Comparison of ENCODE assay signal across 20 mouse cellular contexts in genomic region chr17:83547145-83547544, GRCm38 (mm10). TPM values are rescaled to one million over a fixed set of nuclear protein-coding genes. Genes with fewer than 3 reads are reported as not detected.
A peak's percentile ranks its signal among the peaks of the same experiment; 100 is the strongest.
DNase-seq lines count a peak whose midpoint lies in the region; ATAC-seq lines count a peak whose summit lies in the region.
"Had no signal": no experiment of that assay in that cellular context is flagged by ENCODE, and none has a peak within 500 bp of the region (broad histone marks: within the 10 kb centered on the region; RNA-seq: fewer than 3 reads in every experiment).

No protein-coding gene starts in this region.

- H3K27me3 ChIP-seq in forebrain, embryonic 16.5 days (replicated peaks; ENCODE audit: control insufficient read depth, insufficient read depth, low read length), result peaks cover 6% of the 10 kb centered on the region
- H3K27me3 ChIP-seq in forebrain, embryonic 14.5 days (replicated peaks; ENCODE audit: control insufficient read depth, insufficient read depth, low read length), result peaks cover 7% of the 10 kb centered on the region
- H3K27me3 ChIP-seq in midbrain, embryonic 11.5 days (ENCODE audit: control insufficient read depth, insufficient read depth, low read length), result peaks cover 21% of the 10 kb centered on the region
- peaks cover 18% of the 10 kb centered on the region for H3K27me3 ChIP-seq in midbrain, embryonic 13.5 days
- H3K27me3 ChIP-seq in hindbrain, embryonic 16.5 days (replicated peaks; ENCODE audit: control insufficient read depth, insufficient read depth, low read length), result no peaks in the 10 kb centered on the region

- DNase-seq in adrenal gland, adult (ENCODE audit: inconsistent age in 2 of 2, low spot score in 1 of 2), result peak; percentile 42 to 65
- no peak for DNase-seq in adrenal gland, postnatal 4 days (ENCODE audit: low spot score in 2 of 2)
- no peak for DNase-seq in forebrain, embryonic 14.5 days (ENCODE audit: low spot score)
- DNase-seq in midbrain, embryonic 11.5 days (ENCODE audit: low spot score, missing footprints), result peak; percentile 91
- no peak for DNase-seq in right cerebral cortex, postnatal 4 days
- DNase-seq: gastrocnemius, postnatal 36 days; heart, postnatal 14 days; kidney, adult 18-20 months; kidney, postnatal 10 days; thymus, adult 18-20 months; thymus, postnatal 4 days had no signal

- peak; percentile 17; the same call in 1 of the 2 replicates for ATAC-seq in forebrain, embryonic 16.5 days
- no peak for ATAC-seq in forebrain, embryonic 14.5 days
- no peak for ATAC-seq in midbrain, embryonic 11.5 days (ENCODE audit: low FRiP score)
- ATAC-seq in midbrain, embryonic 13.5 days, result no peak
- 0 out of 2 replicates have a peak, but pooled peaks have one; percentile 7 for ATAC-seq in hindbrain, embryonic 16.5 days
- ATAC-seq: lung, postnatal 0 days had no signal

- no peaks in the 10 kb centered on the region for H3K36me3 ChIP-seq in forebrain, embryonic 16.5 days (ENCODE audit: control insufficient read depth, insufficient read depth)
- no peaks in the 10 kb centered on the region for H3K36me3 ChIP-seq in forebrain, embryonic 14.5 days (ENCODE audit: control insufficient read depth, insufficient read depth, low read length)
- no peaks in the 10 kb centered on the region for H3K36me3 ChIP-seq in midbrain, embryonic 11.5 days (ENCODE audit: control insufficient read depth, insufficient read depth, low read length)
- H3K36me3 ChIP-seq in midbrain, embryonic 13.5 days, result no peaks in the 10 kb centered on the region
- no peaks in the 10 kb centered on the region for H3K36me3 ChIP-seq in hindbrain, embryonic 16.5 days (ENCODE audit: control insufficient read depth, insufficient read depth, low read length)
- H3K36me3 ChIP-seq: embryonic facial prominence, embryonic 15.5 days; G1E; limb, embryonic 15.5 days; liver, embryonic 15.5 days had no signal

- H3K4me2 ChIP-seq in forebrain, embryonic 16.5 days (ENCODE audit: low read length), result no peak overlapping the region
- no peak overlapping the region for H3K4me2 ChIP-seq in forebrain, embryonic 14.5 days (ENCODE audit: low read length)
- no peak overlapping the region for H3K4me2 ChIP-seq in midbrain, embryonic 11.5 days
- no peak overlapping the region for H3K4me2 ChIP-seq in midbrain, embryonic 13.5 days (replicated peaks)
- H3K4me2 ChIP-seq in hindbrain, embryonic 16.5 days (ENCODE audit: low read length), result no peak overlapping the region
- H3K4me2 ChIP-seq: limb, embryonic 15.5 days had no signal

- H3K27ac ChIP-seq in forebrain, embryonic 16.5 days (ENCODE audit: low read length), result no peak overlapping the region
- no peak overlapping the region for H3K27ac ChIP-seq in forebrain, embryonic 14.5 days (ENCODE audit: low read depth, low read length)
- no peak overlapping the region for H3K27ac ChIP-seq in midbrain, embryonic 11.5 days (ENCODE audit: low read depth, low read length)
- H3K27ac ChIP-seq in midbrain, embryonic 13.5 days, result no peak overlapping the region
- H3K27ac ChIP-seq in hindbrain, embryonic 16.5 days (ENCODE audit: low read depth, low read length), result no peak overlapping the region; the same call in 1 of the 2 replicates
- H3K27ac ChIP-seq: embryonic facial prominence, embryonic 15.5 days; limb, embryonic 15.5 days; liver, embryonic 15.5 days had no signal

- H3K9ac ChIP-seq in forebrain, embryonic 16.5 days (replicated peaks; ENCODE audit: low read depth, low read length), result no peak overlapping the region
- H3K9ac ChIP-seq in forebrain, embryonic 14.5 days (ENCODE audit: low read length), result no peak overlapping the region
- no peak overlapping the region for H3K9ac ChIP-seq in midbrain, embryonic 11.5 days (ENCODE audit: low read length)
- H3K9ac ChIP-seq in midbrain, embryonic 13.5 days (replicated peaks), result no peak overlapping the region
- no peak overlapping the region for H3K9ac ChIP-seq in hindbrain, embryonic 16.5 days (ENCODE audit: low read depth, low read length)
- H3K9ac ChIP-seq: embryonic facial prominence, embryonic 15.5 days; limb, embryonic 15.5 days; liver, embryonic 15.5 days had no signal

- 39% methylated on average over 10 of the region's 10 CpGs for WGBS in forebrain, embryonic 16.5 days
- WGBS in forebrain, embryonic 14.5 days, result 36% methylated on average over 10 of the region's 10 CpGs
- WGBS in midbrain, embryonic 11.5 days, result 34% methylated on average over 10 of the region's 10 CpGs
- 43% methylated on average over 10 of the region's 10 CpGs for WGBS in midbrain, embryonic 13.5 days
- 48% methylated on average over 10 of the region's 10 CpGs for WGBS in hindbrain, embryonic 16.5 days

- peaks cover 28% of the 10 kb centered on the region for H3K4me1 ChIP-seq in forebrain, embryonic 16.5 days (replicated peaks; ENCODE audit: control insufficient read depth, insufficient read depth, low read length)
- peaks cover 18% of the 10 kb centered on the region; the same call in 1 of the 2 replicates for H3K4me1 ChIP-seq in forebrain, embryonic 14.5 days (ENCODE audit: control insufficient read depth, insufficient read depth, low read length)
- peaks cover 10% of the 10 kb centered on the region for H3K4me1 ChIP-seq in midbrain, embryonic 11.5 days (ENCODE audit: control insufficient read depth, insufficient read depth, low read length)
- peaks cover 41% of the 10 kb centered on the region for H3K4me1 ChIP-seq in midbrain, embryonic 13.5 days (replicated peaks)
- H3K4me1 ChIP-seq in hindbrain, embryonic 16.5 days (ENCODE audit: control insufficient read depth, insufficient read depth, low read depth, low read length), result peaks cover 20% of the 10 kb centered on the region

- H3K9me3 ChIP-seq in forebrain, embryonic 16.5 days (ENCODE audit: control insufficient read depth, low read length), result no peaks in the 10 kb centered on the region
- H3K9me3 ChIP-seq in forebrain, embryonic 14.5 days (replicated peaks; ENCODE audit: control insufficient read depth, low read length), result no peaks in the 10 kb centered on the region
- H3K9me3 ChIP-seq in midbrain, embryonic 11.5 days (ENCODE audit: control insufficient read depth, low read length), result no peaks in the 10 kb centered on the region
- H3K9me3 ChIP-seq in midbrain, embryonic 13.5 days, result no peaks in the 10 kb centered on the region
- H3K9me3 ChIP-seq in hindbrain, embryonic 16.5 days (ENCODE audit: control insufficient read depth, low read length), result no peaks in the 10 kb centered on the region
- H3K9me3 ChIP-seq: embryonic facial prominence, embryonic 15.5 days; G1E; limb, embryonic 15.5 days; liver, embryonic 15.5 days had no signal

- H3K4me3 ChIP-seq in forebrain, embryonic 16.5 days (replicated peaks; ENCODE audit: low read length), result no peak overlapping the region
- no peak overlapping the region for H3K4me3 ChIP-seq in forebrain, embryonic 14.5 days (ENCODE audit: low read depth, low read length)
- H3K4me3 ChIP-seq in midbrain, embryonic 11.5 days (ENCODE audit: low read depth, low read length), result no peak overlapping the region
- H3K4me3 ChIP-seq in midbrain, embryonic 13.5 days (replicated peaks), result no peak overlapping the region
- H3K4me3 ChIP-seq in hindbrain, embryonic 16.5 days (ENCODE audit: low read length), result no peak overlapping the region
- H3K4me3 ChIP-seq: limb, embryonic 15.5 days; liver, embryonic 15.5 days; megakaryocyte, embryonic 14.5 days had no signal

RNA-seq across cellular contexts. Expression of gene Cox7a2l, which starts 30.0 kb away (rescaled TPM):
- total RNA-seq in adrenal gland, postnatal 4 days (2021), result 100 to 1,000 TPM; 241 to 253 TPM
- polyA plus RNA-seq in forebrain, embryonic 16.5 days (2015; fragmentation: Nextera tagmentation; extraction: Ambion mirVana), result 179 and 181 TPM in 2 replicates
- polyA plus RNA-seq in forebrain, embryonic 14.5 days (2014; fragmentation: Nextera tagmentation; extraction: Ambion mirVana), result 213 and 231 TPM in 2 replicates
- 174 and 182 TPM in 2 replicates for polyA plus RNA-seq in midbrain, embryonic 11.5 days (2014; fragmentation: Nextera tagmentation; extraction: Ambion mirVana)
- 184 and 188 TPM in 2 replicates for polyA plus RNA-seq in midbrain, embryonic 13.5 days (2015; fragmentation: Nextera tagmentation; extraction: Ambion mirVana)
- polyA plus RNA-seq in hindbrain, embryonic 16.5 days (2015; fragmentation: Nextera tagmentation; extraction: Ambion mirVana), result 197 and 227 TPM in 2 replicates

Comparison
In these comparisons a context has a peak if more than half of its experiments do, and no peak if none do; other contexts are left out.
1. DNase-seq: peak in adrenal gland, adult (2 of 2) and midbrain, embryonic 11.5 days (single experiment); none in adrenal gland, postnatal 4 days (0 of 2), forebrain, embryonic 14.5 days (single experiment) and right cerebral cortex, postnatal 4 days (single experiment).
2. ATAC-seq: peak in forebrain, embryonic 16.5 days (single experiment) and hindbrain, embryonic 16.5 days (single experiment); none in forebrain, embryonic 14.5 days (single experiment), midbrain, embryonic 11.5 days (single experiment) and midbrain, embryonic 13.5 days (single experiment).